Mouse (Mus musculus) layer of hippocampus, postnatal 36 days (tissue): Measurements from ENCODE around the gene Ehbp1. TPM values are rescaled to one million over a fixed set of nuclear protein-coding genes. Genes with fewer than 3 reads are reported as not detected.

ENCODE experiments used
- total RNA-seq, 2 experiments: library from RNA; stranded (reverse); gene quantifications; 2 replicates each; pipeline ENCODE4 v1.2.3; 2021

The Ehbp1 gene
- total RNA-seq, 2 experiments from 2014 or later = 45.5 to 53.6 TPM

Other genes starting within 250 kb of the Ehbp1 start
- gene Tmem17, start 169.8 kb upstream of the Ehbp1 start, total RNA-seq = 1 to 10 TPM; 4.6 to 5.3 TPM